Mouse (Mus musculus): ENCODE measurements around the gene Trim29. TPM values are rescaled to one million over a fixed set of nuclear protein-coding genes. Genes with fewer than 3 reads are reported as not detected.
A peak's percentile ranks its signal among the peaks of the same experiment; 100 is the strongest.

Trim29 gene
- polyA plus RNA-seq, 1 experiment from 2014 or later: 26.1 TPM

GRCm38 (mm10) chr9:43316466-43316865 lies 5.8 kb downstream of the Trim29 start:
- H3K9me3 ChIP-seq: no peaks in the 10 kb centered on the region
- 91% methylated on average over 4 of the region's 4 CpGs for WGBS
- H3K4me2 ChIP-seq (replicated peaks): no peak overlapping the region
- 0 out of 2 replicates have a peak, but pooled peaks cover 10% of the 10 kb centered on the region for H3K4me1 ChIP-seq
- no peak overlapping the region for H3K27ac ChIP-seq
- no peak overlapping the region for H3K4me3 ChIP-seq
- H3K27me3 ChIP-seq: 0 out of 2 replicates have a peak, but pooled peaks cover 4% of the 10 kb centered on the region
- H3K9ac ChIP-seq: no peak overlapping the region
- H3K36me3 ChIP-seq: no peaks in the 10 kb centered on the region
- no peak for ATAC-seq (ENCODE audit: low FRiP score, low read depth)

DNA sequence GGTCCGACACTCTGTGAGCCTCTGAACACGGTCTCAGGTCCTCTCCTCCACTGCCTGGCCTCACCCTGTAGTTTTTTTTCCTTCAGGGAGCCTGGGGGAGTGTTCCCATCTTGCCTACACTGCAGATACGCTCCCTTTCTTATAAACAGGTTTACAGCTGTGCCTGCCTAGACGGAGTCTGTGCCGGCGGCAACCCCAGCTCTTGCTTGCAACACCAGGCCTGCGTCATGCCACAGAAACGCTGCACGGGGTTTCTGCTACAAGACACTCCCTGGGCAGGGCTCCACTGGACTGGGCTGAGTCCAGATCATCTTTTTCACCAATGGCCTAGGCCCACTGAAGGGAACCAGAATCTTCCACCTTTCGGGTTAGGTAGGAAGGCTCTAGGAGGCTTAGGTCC lies 8.0 kb downstream of the Trim29 start:
- WGBS: 52% methylated on average over 10 of the region's 10 CpGs
- no peaks in the 10 kb centered on the region for H3K27me3 ChIP-seq
- 0 out of 2 replicates have a peak, but pooled peaks have one; percentile 24 for ATAC-seq (ENCODE audit: low FRiP score, low read depth)
- no peaks in the 10 kb centered on the region for H3K9me3 ChIP-seq
- no peak overlapping the region for H3K9ac ChIP-seq
- 0 out of 2 replicates have a peak, but pooled peaks cover 10% of the 10 kb centered on the region for H3K4me1 ChIP-seq
- H3K36me3 ChIP-seq: no peaks in the 10 kb centered on the region
- no peak overlapping the region for H3K4me2 ChIP-seq (replicated peaks)
- no peak overlapping the region for H3K4me3 ChIP-seq
- H3K27ac ChIP-seq: no peak overlapping the region

- Histone ChIP-seq H3K9ac (no peak overlapping the region), H3K27ac (no peak overlapping the region), H3K4me2 (replicated peaks) (no peak overlapping the region), H3K27me3 (no peaks in the 10 kb centered on the region), H3K36me3 (no peaks in the 10 kb centered on the region), H3K4me1 (0 out of 2 replicates have a peak, but pooled peaks cover 10% of the 10 kb centered on the region), H3K4me3 (no peak overlapping the region), H3K9me3 (no peaks in the 10 kb centered on the region)
- ATAC-seq (ENCODE audit: low FRiP score, low read depth): no peak
- 83% methylated on average over 6 of the region's 6 CpGs for WGBS
These were observed 11.3 kb downstream of the Trim29 start for GRCm38 (mm10) chr9:43321951-43322350.

GRCm38 (mm10) chr9:43322666-43323065 lies 12.0 kb downstream of the Trim29 start:
- Histone ChIP-seq H3K4me1 (0 out of 2 replicates have a peak, but pooled peaks cover 15% of the 10 kb centered on the region), H3K9me3 (no peaks in the 10 kb centered on the region), H3K4me2 (replicated peaks) (no peak overlapping the region), H3K27ac (no peak overlapping the region), H3K9ac (no peak overlapping the region), H3K4me3 (no peak overlapping the region), H3K27me3 (no peaks in the 10 kb centered on the region), H3K36me3 (no peaks in the 10 kb centered on the region)
- ATAC-seq (ENCODE audit: low FRiP score, low read depth): no peak
- 82% methylated on average over 4 of the region's 4 CpGs for WGBS

GRCm38 (mm10) chr9:43325486-43325885 lies 14.8 kb downstream of the Trim29 start:
- no peak for ATAC-seq (ENCODE audit: low FRiP score, low read depth)
- Histone ChIP-seq H3K36me3 (no peaks in the 10 kb centered on the region), H3K4me2 (replicated peaks) (no peak overlapping the region), H3K27me3 (no peaks in the 10 kb centered on the region), H3K9ac (no peak overlapping the region), H3K27ac (no peak overlapping the region), H3K4me1 (0 out of 2 replicates have a peak, but pooled peaks cover 10% of the 10 kb centered on the region), H3K9me3 (no peaks in the 10 kb centered on the region), H3K4me3 (no peak overlapping the region)
- WGBS: 74% methylated on average over 3 of the region's 3 CpGs

DNA sequence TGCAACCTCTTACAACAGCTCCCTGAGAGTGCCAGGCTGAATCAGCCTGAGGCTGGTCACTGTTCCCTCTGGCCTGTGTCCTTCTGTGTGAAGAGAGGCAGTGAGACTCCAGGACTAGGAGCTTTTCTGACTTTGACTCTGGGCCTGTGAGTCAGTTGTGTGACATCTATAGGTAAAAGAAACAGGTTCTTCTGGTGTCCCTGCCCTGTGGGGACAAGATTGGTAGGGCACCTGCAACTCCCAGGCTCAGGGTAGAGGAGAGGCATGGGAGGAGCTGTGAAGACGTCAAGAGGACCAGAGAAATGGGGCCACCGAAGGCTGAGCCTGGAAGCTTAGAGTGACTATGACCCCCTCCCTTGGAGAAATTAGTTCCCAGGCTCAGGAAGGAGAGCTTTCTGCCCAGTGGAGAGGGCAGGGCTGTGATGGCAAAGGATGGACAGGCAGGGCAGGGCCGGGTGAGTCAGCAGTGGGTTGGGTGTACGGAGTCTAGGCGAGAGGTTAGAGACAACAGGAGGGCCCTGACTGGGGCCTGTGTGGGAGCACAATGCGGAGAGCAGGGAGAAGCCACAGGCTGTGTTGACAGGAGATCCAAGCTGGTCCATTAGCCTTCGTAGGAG lies 15.5 kb downstream of the Trim29 start:
- no peak overlapping the region for H3K4me3 ChIP-seq
- no peak overlapping the region for H3K4me2 ChIP-seq (replicated peaks)
- ATAC-seq (ENCODE audit: low FRiP score, low read depth): no peak
- H3K9ac ChIP-seq: no peak overlapping the region
- no peaks in the 10 kb centered on the region for H3K36me3 ChIP-seq
- H3K27me3 ChIP-seq: no peaks in the 10 kb centered on the region
- H3K9me3 ChIP-seq: no peaks in the 10 kb centered on the region
- no peak overlapping the region for H3K27ac ChIP-seq
- H3K4me1 ChIP-seq: 0 out of 2 replicates have a peak, but pooled peaks cover 10% of the 10 kb centered on the region
- WGBS: 72% methylated on average over 7 of the region's 7 CpGs

DNA sequence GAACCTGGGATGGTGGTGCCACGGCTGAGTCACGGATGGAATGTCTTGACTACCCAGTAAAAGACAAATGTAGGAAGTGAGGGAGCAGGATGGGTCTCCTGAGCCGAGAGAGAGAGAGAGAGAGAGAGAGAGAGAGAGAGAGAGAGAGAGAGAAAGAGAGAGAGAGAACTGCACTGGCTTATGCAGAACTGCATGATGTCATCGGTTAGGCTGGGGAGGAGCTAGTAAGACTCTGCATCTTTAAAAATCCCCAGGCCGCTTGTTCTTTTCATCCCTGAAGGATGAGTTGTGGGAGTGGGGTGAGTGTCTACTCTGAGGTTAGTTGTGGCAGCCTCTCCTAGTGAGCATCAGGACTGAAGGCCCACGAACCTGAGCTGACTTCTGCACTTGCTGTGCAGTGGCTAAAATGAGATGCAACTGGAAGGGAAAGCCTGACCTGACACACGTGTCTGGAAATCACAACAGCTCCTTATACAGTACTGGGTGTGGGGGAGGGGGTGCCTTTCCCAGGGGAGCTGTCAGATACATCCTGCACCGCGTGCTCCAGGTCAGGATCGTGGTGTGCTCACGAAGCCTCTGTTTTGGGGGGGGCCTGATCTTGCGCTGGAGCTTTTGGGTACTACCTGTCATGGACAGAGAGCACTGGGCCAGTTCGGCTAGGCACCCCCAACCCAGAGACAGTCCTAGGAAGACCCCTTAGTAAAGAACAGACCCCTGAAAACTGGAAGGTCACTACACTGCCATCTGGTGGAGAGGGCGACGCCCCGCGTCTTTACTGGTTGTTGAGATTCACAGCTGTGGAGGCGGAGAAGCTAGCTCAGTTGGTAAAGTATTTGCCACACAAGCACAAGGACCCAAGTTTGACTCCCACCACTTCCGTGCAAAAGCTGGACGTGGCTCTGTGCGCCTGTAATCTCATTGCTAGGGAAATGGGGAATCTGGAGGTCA lies 16.8 kb downstream of the Trim29 start:
- Histone ChIP-seq H3K36me3 (no peaks in the 10 kb centered on the region), H3K4me2 (replicated peaks) (no peak overlapping the region), H3K4me3 (no peak overlapping the region), H3K27ac (no peak overlapping the region), H3K9ac (no peak overlapping the region), H3K9me3 (no peaks in the 10 kb centered on the region), H3K4me1 (0 out of 2 replicates have a peak, but pooled peaks cover 10% of the 10 kb centered on the region), H3K27me3 (no peaks in the 10 kb centered on the region)
- WGBS: 47% methylated on average over 21 of the region's 21 CpGs
- peak; percentile 5; the same call in 1 of the 2 replicates for ATAC-seq (ENCODE audit: low FRiP score, low read depth)

- Histone ChIP-seq H3K27ac (no peak overlapping the region), H3K4me3 (no peak overlapping the region), H3K27me3 (no peaks in the 10 kb centered on the region), H3K9ac (no peak overlapping the region), H3K4me2 (replicated peaks) (no peak overlapping the region), H3K9me3 (no peaks in the 10 kb centered on the region), H3K4me1 (0 out of 2 replicates have a peak, but pooled peaks cover 10% of the 10 kb centered on the region), H3K36me3 (no peaks in the 10 kb centered on the region)
- WGBS: 39% methylated on average over 5 of the region's 5 CpGs
- ATAC-seq (ENCODE audit: low FRiP score, low read depth): no peak
These were observed 19.8 kb downstream of the Trim29 start for GRCm38 (mm10) chr9:43330426-43330825.

DNA sequence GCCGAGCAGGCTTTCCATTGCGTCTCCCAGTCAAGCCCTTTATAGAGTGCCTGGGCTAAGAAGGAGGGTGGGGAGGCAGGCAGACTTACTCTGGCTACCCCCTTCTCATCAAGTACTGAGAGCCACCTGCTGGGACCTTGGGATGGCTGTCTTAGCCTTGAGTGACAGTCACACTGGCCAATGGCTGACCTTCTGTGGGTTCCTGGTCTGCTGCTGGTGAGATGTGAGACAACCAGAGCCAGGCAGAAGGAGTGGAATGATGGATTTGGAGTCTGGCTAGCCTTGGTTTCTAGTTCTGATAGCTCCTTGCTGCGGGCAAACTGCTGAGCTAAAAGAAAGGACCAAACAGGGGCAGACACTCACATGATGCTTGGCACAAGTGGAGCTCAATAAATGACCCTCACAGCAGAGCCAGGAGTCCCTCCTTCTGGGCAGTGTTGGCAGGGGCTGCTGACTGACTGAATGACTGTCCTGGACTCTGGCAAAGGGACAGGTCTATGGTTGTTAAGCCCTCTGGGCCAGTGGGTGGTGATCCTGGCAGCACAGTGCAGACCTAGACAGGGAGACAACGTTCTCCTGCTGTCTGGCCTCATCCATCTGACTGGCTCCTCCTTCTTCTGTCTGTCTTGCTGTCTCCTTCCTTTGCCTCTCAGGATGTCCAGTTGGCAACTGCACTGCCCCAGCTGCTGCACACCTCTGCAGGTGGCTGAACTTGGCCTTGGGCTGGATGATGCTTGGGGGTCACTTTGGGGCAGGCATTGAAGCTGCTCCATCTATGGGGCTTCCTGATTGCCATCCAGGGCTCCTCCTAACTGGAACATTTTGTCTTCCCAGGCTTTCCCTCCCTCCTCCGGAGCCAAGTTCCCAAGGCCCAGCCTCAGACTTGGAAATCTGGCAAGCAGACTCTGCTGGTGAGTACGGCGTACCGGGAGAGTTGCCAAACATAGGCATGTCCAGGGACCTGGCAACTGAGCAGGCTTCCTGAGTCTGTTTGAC lies 21.1 kb downstream of the Trim29 start:
- H3K9me3 ChIP-seq: no peaks in the 10 kb centered on the region
- H3K27ac ChIP-seq: no peak overlapping the region
- H3K4me2 ChIP-seq (replicated peaks): no peak overlapping the region
- H3K9ac ChIP-seq: no peak overlapping the region
- no peaks in the 10 kb centered on the region for H3K36me3 ChIP-seq
- H3K27me3 ChIP-seq: no peaks in the 10 kb centered on the region
- 0 out of 2 replicates have a peak, but pooled peaks cover 10% of the 10 kb centered on the region for H3K4me1 ChIP-seq
- WGBS: 71% methylated on average over 8 of the region's 8 CpGs
- no peak overlapping the region for H3K4me3 ChIP-seq
- no peak for ATAC-seq (ENCODE audit: low FRiP score, low read depth)

DNA sequence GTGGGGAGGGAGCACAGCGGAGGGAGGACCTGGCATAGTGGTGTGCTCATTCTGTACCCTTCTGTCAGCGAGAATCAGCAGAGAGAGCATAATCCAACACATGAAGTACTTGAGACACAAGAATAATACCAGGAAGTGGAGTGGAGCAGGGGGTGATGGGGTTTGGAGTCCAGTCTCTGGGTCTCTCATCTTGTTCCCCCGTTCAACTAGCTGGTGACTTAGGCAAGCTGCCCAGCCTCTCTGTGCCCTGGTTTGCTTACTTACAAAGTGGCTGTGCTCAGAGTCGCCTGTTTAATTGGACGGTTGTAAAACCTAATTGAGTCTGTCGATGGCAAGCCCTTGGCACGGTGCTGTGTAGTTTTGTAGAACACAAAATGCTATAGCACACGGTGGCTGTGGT lies 23.8 kb downstream of the Trim29 start:
- WGBS: 35% methylated on average over 8 of the region's 8 CpGs
- no peak overlapping the region for H3K9ac ChIP-seq
- no peaks in the 10 kb centered on the region for H3K9me3 ChIP-seq
- H3K4me1 ChIP-seq: 0 out of 2 replicates have a peak, but pooled peaks cover 5% of the 10 kb centered on the region
- no peak overlapping the region for H3K4me2 ChIP-seq (replicated peaks)
- no peak overlapping the region for H3K4me3 ChIP-seq
- no peak overlapping the region for H3K27ac ChIP-seq
- ATAC-seq (ENCODE audit: low FRiP score, low read depth): no peak
- H3K36me3 ChIP-seq: no peaks in the 10 kb centered on the region
- H3K27me3 ChIP-seq: no peaks in the 10 kb centered on the region

GRCm38 (mm10) chr9:43337636-43338035 lies 27.0 kb downstream of the Trim29 start:
- H3K4me2 ChIP-seq (replicated peaks): no peak overlapping the region
- ATAC-seq (ENCODE audit: low FRiP score, low read depth): no peak
- no peak overlapping the region for H3K4me3 ChIP-seq
- no peaks in the 10 kb centered on the region for H3K4me1 ChIP-seq
- no peak overlapping the region for H3K9ac ChIP-seq
- H3K9me3 ChIP-seq: no peaks in the 10 kb centered on the region
- WGBS: 63% methylated on average over 4 of the region's 4 CpGs
- no peak overlapping the region for H3K27ac ChIP-seq
- H3K36me3 ChIP-seq: no peaks in the 10 kb centered on the region
- H3K27me3 ChIP-seq: no peaks in the 10 kb centered on the region
